Mouse (Mus musculus): Measurements from ENCODE around the gene Ccdc130. TPM values are rescaled to one million over a fixed set of nuclear protein-coding genes. Genes with fewer than 3 reads are reported as not detected.

Ccdc130 gene
- total RNA-seq, 2 experiments from 2014 or later = 20.4 to 21.4 TPM

DNA sequence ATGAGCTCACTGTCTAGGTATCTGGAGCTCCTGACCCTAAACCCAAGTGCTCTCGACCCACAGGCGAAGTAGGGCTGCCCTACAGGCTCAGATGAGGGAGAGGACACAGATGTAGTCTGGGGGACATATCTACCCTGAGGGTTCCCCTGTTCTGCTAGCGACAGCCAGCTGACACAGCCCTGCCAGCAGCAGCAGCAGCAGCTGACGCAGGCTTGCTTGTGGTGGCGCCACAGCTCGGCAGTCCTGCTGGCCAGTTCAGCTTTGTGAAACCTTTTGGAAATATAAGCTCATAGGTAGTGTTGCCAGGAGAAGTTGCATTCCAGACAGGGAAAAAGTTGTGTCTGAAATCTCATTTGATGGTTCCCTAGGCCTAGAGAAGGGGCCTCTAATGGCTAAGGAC, 29.0 kb downstream of the Ccdc130 start:
- DNase-seq (ENCODE audit: low spot score in 2 of 2) = no peak

DNA sequence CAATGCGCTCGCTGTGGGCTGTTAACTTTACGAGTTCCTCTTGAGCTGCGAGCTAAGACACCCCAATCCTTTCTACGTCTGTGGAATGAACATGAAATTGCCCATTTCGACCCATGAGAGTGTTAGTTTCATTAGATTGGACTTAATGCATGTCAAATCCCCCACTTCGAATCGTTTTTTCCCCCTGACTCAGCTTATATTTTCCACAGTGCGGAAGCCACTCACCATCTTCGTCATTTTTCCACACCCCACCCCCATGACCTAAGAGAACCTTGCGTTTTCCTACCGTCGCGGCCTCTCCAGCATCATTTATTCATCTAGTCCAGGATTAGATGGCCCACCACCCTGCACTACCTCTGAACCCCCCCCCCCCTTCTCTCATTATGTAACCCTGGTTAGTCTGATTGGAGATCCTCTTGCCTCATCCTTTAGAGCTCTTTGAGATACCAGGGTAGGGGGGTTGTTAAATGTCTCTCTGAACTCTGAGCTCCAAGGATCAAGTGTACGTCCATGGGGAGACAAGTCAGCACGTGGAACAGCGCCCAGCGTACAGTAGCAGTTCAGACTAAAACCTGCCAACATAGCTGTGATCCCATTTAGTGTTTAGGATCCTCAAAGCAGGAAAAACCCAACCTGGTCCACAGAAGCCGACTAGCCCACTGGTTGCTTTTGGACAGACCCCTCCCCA, 32.5 kb downstream of the Ccdc130 start:
- DNase-seq (ENCODE audit: low spot score in 2 of 2) = no peak

DNA sequence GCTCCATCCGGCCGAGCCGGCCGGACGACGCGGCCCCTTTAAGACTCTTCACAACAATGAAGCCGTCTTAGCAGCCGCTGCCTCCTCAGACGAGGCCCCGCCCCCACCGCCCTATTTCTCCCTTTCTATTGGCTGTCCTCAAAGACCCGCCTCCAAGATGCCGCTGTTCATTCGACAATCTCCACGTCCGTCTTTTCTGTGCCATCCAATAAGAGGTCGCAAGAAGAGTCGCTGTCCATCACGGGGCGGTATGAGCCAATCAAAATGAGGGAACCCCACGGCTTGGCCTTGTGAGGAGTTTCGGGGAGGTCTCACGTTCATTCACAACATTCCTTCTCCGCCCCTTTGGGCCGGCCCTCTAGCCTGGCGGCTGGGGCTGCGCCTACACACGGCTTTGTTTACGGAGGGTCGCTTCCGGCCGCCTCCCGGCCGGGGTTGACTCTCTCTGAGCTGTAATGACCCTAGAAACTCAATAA, 33.1 kb downstream of the Ccdc130 start, which contains the start of gene Zswim4:
Zswim4 (minus strand) TSS at position 58 of the 476 bp plus-strand sequence.
- DNase-seq (ENCODE audit: low spot score in 2 of 2) = peak; percentile 99 to 100

DNA sequence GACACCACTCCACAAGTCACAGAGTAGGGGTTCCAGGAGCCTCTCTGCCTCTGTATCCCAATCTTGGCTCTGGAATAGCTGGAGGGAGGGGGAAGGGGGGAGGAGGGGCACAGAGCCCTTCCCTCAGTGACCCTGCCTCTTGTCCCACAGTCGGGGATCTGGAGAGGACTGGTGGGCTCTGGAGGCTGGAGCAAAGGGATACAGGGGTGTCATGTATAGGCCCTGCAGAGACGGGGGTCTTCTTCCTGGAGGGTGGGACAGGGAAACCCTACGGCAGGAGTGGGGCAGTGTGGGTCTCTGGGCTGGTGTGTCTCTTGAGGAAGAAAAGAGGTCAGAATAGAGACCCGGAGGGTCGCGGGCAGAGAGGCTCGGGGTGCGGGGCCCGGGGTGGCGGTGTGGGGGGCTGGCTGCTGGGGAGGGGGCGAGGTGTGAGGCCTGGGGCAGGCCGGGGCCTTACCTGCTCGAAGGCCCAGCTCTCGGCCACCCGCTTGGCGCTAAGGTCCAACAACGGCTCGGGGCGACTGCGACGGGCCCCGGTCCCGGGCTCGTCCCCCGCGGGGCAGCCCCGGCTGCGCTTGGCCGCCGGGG, 33.7 kb downstream of the Ccdc130 start:
- no peak for DNase-seq (ENCODE audit: low spot score in 2 of 2)

DNA sequence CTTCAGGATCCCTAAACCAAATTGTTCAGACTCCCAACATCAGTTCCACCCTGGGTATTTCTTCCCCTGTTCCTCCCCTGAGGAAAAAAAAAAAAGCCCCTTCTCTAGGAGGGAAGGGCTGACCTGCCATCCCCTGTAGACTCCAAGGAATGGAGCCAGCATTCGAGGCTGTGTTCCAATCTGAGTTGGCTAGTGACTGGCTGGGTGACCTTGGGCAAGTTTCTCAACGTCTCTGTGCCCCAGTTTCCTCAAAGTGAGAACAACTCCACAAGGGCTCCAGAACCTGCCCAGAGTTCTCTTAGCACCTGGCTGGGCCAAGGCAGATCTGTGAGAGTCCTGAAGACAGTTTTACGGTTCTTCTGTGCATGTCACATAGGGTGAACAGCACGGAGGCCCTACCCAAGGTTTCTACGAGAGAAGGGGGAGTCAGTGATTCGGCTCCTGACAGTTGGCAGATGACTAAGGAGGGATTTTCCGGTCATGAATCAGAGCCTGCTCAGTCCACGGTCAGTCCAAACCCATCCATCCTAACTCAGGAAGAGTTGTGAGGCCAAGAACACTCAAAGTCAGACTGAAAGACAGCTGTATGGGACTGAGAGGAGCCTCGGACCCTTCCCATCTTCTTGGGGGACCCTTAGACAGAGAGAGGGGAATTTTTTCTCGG, 34.3 kb downstream of the Ccdc130 start:
- no peak for DNase-seq (ENCODE audit: low spot score in 2 of 2)

DNA sequence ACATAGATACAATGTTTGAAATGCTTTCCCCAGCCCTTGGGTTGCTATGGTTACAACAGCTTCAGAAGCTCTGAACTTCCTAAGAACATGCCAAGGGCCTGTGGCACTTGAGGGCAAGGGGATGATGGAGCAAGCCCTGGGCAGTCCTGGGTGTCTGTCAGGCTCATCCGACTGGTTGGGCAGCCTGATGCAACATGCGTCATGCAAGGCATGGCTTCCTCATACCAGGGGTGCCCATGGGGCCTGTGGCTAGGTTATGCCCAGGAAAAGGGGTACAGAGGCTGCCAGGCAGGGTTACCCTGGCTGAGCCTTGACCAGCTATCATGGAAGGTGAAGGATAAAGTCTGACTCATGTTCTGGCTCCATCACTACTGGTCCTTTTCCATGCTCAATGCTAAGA, 37.1 kb downstream of the Ccdc130 start:
- no peak for DNase-seq (ENCODE audit: low spot score in 2 of 2)

DNA sequence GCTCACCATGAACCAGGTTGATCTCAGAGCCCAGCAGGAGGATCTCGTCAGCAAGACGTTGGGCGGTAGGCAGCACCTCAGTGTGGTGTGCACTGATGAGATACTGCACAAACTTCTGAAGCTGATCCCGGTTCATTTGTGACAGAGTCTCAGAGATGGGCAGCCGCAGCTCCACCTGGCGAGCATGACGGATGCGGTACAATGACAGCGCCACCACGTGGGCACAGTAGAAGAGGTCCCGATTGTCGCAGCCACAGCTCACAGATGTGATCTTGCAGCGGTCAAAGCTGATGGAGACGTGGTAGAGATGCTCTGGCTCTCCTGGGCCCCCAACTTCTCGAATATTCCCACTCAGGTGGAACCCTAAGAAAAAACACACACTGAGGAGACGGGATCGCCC, 39.4 kb downstream of the Ccdc130 start:
- no peak for DNase-seq (ENCODE audit: low spot score in 2 of 2)

DNA sequence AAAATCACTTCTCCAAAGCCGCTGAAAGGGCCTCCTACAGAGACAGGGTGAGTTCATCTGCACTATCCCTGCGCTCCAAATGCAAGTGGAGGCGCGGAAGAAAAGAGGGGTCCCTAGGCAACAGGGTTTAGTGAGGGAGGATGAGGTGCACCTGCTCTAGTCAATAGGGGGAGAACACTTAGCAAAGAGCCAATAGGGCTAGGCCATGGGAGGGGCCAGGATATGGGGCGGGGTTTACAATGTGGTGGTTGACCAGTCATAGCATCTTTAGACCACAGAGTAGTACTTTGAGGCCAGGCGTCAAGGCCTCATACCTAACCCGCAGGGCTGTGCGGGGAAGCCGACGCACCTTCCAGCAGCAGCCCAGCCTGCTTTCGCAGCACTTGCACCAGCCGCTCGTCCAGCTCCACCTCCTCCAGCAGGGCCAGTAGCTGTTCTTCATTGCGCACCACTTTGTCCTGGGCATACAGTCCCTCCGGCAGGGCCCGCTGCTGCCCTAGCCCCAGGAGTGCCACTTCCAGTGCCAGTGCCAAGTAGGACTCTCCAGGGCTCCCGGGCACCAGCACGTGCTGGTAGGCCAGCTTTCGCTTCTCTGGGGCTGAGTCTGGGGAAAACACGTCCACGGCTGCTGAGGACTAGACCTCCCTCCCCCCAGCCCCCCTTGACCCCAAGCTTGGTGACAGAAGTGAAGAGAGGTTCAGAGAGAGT, 46.7 kb downstream of the Ccdc130 start:
- DNase-seq (ENCODE audit: low spot score in 2 of 2) = no peak

DNA sequence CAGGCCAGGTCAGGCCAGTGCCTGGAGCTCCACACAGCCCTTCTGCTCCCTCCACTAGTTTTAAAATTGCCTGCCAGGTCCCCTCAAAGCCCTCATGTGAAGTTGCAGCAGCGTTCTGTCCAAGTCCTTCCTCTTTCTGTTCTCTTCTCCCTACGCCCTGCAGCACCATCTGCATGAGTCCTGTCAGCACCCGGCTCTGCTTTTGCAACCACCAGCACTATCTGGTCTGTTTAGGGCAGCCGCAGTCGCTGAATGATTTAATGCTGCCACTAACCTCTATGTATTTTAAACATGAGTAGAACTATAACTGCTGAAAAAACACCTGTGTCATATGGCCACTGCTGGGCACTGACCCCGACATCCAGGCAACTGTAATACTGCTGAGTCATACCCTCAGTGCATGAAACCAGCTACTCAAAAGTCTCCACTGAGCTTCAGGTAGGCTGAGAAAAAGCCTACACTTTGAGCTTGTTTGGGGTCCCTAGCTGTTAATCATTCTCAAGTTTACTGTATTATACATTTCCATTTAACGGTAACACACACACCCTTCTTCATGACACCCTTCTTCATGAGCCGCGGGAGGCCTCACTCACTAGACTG, 47.5 kb downstream of the Ccdc130 start:
- no peak for DNase-seq (ENCODE audit: low spot score in 2 of 2)

DNA sequence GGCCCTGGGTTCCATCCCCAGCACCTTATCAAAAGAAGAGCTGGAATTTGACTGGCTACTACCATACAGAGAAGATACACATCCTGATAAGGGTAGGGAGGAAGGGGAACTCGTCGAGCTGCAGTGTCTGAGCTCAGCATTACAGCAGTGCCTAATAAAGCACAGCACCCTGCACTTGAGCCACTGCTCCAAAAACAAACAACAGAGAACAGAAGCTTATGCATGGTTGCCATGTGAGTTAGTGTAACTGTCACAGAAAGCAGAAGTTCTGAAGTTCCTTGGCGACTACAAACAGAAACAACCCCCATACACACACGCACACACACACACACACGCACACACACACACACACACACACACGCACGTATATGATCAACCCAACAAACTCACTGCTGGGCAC, 50.1 kb downstream of the Ccdc130 start:
- no peak for DNase-seq (ENCODE audit: low spot score in 2 of 2)

DNA sequence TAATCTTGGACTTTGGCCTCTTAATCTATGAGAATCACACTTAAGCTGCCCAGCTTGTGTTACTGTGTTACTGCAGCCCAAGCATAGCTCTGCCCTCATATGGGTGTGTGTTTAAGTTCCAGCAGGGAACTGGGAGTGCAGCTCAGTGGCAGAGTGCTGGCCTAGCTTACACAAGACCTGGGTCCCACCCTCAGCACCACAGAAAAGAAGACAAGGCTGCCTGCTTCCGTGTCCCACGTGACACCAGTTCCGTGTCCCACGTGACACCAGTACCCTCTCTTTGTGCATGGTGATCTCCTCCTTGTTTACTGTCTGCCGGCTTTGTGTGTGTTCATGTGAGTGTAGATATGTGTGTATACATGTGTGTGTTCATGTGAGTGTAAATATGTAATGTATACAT, 52.0 kb downstream of the Ccdc130 start:
- DNase-seq (ENCODE audit: low spot score in 2 of 2) = no peak

DNA sequence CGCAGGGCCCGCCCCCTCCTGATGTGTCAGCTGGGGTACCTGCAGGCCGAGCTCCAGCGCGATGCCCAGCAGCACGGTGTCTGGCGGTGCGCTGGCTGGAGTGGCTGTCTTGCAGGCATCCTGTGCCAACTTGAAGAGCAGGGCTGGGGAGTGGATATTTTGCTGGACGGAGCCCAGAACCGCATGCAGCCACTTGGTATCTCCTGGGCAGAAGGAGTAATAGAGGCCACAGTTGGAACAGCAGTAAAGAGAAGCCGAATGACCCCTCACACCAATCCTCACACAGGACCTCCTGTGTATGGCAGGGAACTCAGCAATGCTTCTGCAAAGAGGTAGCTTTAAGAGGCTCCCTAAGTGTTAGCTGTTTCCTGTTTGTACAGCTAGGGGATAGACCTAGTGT, 53.0 kb downstream of the Ccdc130 start:
- no peak for DNase-seq (ENCODE audit: low spot score in 2 of 2)

DNA sequence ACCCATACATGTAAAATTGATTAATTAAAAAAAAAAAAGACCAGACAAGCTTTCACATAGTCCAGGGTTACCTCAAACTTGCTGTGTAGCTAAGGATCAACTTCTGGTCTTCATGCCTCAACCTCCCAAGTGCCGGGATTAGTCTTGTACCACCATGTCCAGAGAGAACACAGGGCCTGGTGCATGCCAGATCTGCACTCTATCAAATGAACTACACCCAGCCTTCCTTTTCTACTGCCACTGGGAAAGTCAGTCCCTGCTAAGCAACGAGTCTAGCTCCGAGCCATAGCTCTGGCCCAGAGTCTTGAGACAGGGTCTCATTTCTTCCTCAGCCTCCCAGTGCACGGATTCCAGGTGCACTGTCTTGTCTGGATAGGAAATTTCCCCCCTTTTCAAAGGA, 56.9 kb downstream of the Ccdc130 start:
- DNase-seq (ENCODE audit: low spot score in 2 of 2) = no peak

DNA sequence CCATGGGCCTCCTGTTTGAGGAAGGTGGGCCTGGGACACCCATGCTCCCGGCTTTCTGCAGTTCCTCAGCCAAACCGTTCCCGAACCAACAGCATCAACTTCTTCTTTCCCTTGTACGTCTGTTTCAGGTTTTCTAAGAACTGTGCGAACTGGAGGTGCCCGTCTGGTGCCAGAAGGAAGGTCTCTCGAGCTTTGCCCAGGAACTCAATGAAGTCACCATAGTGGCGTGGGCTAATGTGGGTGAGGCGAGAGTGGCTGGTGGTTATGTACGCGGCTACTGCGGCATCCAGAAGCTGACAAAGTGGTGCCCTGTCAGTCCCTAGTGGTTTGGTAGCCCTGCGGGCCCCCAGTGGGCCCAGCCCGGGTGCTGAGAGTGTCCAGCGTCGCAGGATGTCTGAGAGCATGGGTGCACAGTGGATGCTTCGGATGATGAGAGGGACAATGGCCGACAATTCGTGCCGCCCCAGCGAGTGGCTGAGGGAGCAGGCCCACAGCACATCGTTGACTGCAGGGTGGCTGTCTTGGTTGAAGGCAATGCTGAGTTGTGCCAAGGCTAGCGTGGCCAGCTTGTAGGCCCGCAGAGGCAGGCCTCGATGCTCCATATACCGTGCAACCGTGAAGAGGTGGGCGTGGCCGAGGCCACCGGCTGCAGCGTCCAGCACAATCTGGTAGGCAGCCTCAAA, 58.2 kb downstream of the Ccdc130 start:
- DNase-seq (ENCODE audit: low spot score in 2 of 2) = no peak

DNA sequence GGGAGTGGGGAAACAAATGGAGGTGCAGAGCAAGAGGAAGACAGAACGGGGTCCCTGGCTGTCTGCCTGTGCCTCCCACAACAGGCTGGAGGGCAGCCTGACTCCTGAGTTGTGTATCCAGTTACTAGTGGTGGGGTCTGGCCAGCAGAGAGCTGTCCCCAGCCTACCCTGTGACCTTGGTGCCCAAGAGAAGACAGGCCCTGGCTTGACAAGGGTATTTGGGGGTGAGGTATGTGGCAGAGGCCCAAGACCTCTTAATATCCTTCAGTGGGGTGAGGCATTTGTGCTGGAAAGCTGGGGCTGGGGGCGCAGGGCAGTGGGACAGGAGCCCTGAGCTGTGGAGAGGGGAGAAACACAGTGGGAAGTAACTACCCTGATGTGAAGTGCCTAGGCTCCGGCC, 59.0 kb downstream of the Ccdc130 start:
- no peak for DNase-seq (ENCODE audit: low spot score in 2 of 2)

DNA sequence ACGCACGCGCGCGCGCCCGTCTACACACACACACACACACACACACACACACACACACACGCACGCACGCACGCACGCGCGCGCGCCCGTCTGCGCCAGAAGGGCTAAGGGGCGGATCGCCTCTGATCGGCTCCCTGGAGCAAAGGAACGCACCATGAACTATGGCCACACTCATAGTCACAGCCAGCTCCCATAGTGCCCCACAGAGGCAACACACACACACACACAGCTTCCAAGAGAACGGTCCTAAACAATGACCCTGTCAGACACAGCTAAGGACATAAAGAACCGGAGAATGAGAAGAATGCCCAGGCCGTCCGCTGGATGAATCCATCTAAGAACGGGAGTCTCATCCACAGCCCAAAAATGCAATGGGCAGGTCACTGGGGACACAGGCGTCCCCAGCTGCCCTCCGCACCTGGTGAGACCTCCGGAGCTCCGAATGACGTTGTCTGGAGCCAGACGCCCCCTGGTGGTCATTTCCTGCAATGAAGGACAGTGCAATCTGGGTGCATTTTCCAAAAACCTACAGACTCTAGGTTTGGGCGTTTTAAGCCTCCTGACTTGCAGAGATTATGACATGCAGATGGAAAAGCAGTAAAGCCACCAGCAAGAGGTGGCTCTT, 59.9 kb downstream of the Ccdc130 start:
- peak; percentile 80 to 82 for DNase-seq (ENCODE audit: low spot score in 2 of 2)

DNA sequence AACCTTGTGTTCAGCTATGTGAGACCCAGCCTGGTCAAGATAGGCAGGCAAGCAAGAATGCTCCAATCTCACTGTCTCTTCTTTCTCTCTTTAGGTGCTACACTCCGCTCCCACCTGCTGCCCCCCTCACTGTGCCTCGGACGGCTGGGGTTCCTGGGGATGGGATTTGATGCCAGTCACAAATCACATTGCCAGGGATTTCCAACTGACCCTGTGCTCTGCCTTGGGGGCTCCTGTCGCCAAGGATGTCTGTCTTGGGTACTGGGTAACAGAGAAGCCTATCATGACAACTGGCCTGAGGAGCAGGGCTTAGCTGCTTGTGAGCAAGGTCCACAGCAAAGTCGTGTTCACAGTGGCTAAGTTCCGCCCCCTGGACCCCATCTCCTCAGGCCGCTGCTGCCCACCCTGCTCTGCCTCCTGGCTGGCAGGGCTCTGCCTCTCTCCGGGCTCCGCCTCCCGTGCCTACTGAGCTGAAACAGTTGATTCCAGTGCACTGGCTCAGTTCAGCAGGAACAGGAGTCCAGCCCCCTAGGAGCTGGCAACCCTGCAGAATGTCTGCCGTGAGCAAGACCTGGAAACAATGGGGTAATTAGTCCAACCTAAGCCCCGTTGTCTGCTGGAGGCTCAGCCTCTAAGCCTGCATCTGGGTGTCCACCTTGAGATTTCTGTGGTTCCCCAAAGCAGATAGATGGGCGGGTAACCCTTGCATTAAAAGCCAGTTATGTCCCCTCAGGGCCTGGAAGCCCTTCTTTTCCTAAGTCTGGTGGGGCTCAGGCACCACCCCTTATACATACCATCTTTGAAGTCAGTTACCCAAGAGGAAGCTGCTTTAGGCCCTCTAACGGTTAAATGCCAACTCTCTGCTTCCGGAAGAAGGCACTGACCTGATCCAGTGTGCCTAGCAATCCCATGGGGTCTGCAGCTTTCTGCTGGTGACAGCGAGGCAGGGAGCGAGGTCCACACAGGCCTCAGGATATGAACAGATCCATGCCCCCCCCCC, 61.5 kb downstream of the Ccdc130 start:
- DNase-seq (ENCODE audit: low spot score in 2 of 2) = no peak

DNA sequence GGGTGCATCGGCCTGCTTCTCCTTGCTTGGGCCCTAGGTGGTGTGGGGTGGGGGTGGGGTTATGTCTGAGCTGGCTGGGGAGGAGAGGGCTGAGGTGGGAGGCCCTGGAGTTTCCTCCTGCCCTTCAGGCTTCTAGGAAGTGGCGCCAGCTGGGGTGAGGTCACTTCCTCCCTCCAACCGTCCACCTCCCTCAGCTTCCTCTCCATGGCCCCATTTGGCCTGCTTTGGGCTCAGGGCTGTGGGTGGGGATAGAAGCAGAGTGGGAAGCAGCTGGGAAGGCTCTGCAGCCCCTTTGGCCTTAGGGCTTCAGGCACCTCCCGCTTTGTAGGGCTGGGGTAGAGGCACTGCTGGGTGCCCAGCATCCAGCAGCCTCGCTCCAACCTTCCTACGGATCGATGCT, 62.4 kb downstream of the Ccdc130 start:
- no peak for DNase-seq (ENCODE audit: low spot score in 2 of 2)
